Mouse (Mus musculus) thymus, adult 2 months (tissue): ENCODE data around the gene Kcnmb3. TPM values are rescaled to one million over a fixed set of nuclear protein-coding genes. Genes with fewer than 3 reads are reported as not detected.
"Not testable (repeated sequence)": the region's sequence is repeated elsewhere in the genome, so short reads cannot be mapped to it uniquely, and the experiment has no call there.

ENCODE experiments used
- DNase-seq: peaks from one replicate; pipeline ENCODE4 v3.0.0; 2021
- H3K27ac ChIP-seq: fragments of 200-500 bp; 2 replicates; pipeline ENCODE4 v1.5.1; 2012; ENCODE audit warnings: low read length, control low read depth; ENCODE audit not compliant: control insufficient read depth, insufficient read depth
- H3K27me3 ChIP-seq: fragments of 200-500 bp; 2 replicates; pipeline ENCODE4 v1.6.1; 2012; ENCODE audit warnings: mild to moderate bottlenecking, low read length, moderate library complexity, mixed read lengths; ENCODE audit not compliant: control insufficient read depth, insufficient read depth
- H3K36me3 ChIP-seq: fragments of 200-500 bp; 2 replicates; pipeline ENCODE4 v1.6.1; 2012; ENCODE audit warnings: mild to moderate bottlenecking, low read length, moderate library complexity; ENCODE audit not compliant: control insufficient read depth, insufficient read depth
- H3K4me1 ChIP-seq: fragments of 200-500 bp; replicated peaks from 2 replicates; pipeline ENCODE4 v1.6.1; 2012; ENCODE audit warnings: low read length; ENCODE audit not compliant: control insufficient read depth, insufficient read depth
- H3K4me3 ChIP-seq: fragments of 200-500 bp; 2 replicates; pipeline ENCODE4 v1.5.1; 2012; ENCODE audit warnings: mild to moderate bottlenecking, low read length, control low read depth, moderate library complexity; ENCODE audit not compliant: control insufficient read depth, insufficient read depth
- CTCF ChIP-seq: fragments of 200-500 bp; IDR thresholded peaks from 2 replicates; pipeline ENCODE4 v1.5.1; 2012; ENCODE audit warnings: mild to moderate bottlenecking, control low read depth, low read length, moderate library complexity, borderline replicate concordance; ENCODE audit not compliant: control insufficient read depth, poor library complexity, insufficient read depth; ENCODE audit errors: extremely low read depth
- POLR2A ChIP-seq: fragments of 200-500 bp; IDR thresholded peaks from 2 replicates; pipeline ENCODE4 v1.6.1; 2012; ENCODE audit warnings: mild to moderate bottlenecking, low read length, control low read depth, moderate library complexity; ENCODE audit not compliant: control insufficient read depth, poor library complexity, insufficient read depth; ENCODE audit errors: extremely low read depth
- WGBS: fragments of 180-500 bp; shearing (Covaris S2); methylation state at CpG from one replicate; pipeline ENCODE4 v1.1.7; 2018; 5-methylcytosine and 5-hydroxymethylcytosine counted together
- polyA plus RNA-seq: library from polyadenylated mRNA; depleted of rRNA; stranded (reverse); fragments of >200 nt; gene quantifications from 2 replicates; pipeline ENCODE4 v1.2.3, GENCODE M21; 2012; rRNA removed

The Kcnmb3 gene
- polyA plus RNA-seq, 1 experiment: 0.05 TPM

DNA sequence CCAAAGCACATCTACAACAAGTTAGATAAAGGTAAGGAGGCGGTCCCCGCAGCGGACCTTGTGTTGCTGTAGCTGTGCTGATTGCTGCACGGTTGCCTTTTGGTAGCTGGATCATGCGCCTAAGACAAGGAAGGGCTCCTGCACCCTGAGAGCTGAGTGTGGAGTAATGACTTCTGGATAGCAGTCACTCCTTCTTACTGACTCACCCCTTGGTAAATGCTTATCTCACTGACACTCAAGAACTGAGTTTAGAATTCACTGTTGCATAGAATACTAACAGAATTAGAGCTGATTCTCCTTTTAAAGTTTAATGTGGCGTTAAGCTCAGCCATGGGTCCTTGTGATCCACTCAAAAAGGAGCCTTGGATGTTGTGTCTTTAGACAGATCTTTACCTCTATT lies 54.7 kb downstream of the Kcnmb3 start:
- H3K27me3 ChIP-seq: no peaks in the 10 kb centered on the region
- DNase-seq: no peak
- H3K27ac ChIP-seq: no peak overlapping the region
- 95% methylated on average over 6 of the region's 6 CpGs for WGBS
- no peak overlapping the region for H3K4me3 ChIP-seq
- peaks cover 49% of the 10 kb centered on the region for H3K36me3 ChIP-seq
- H3K4me1 ChIP-seq: no peaks in the 10 kb centered on the region
- TF ChIP-seq POLR2A (no peak), CTCF (no peak)

GRCm38 (mm10) chr3:32436101-32436500 lies 55.9 kb downstream of the Kcnmb3 start:
- no peak for DNase-seq

GRCm38 (mm10) chr3:32434016-32434415 lies 58.0 kb downstream of the Kcnmb3 start:
- TF ChIP-seq POLR2A (no peak), CTCF (no peak)
- 85% methylated on average over 2 of the region's 2 CpGs for WGBS
- H3K4me1 ChIP-seq: no peaks in the 10 kb centered on the region

More at GRCm38 (mm10) chr3:32436101-32436500, 55.9 kb downstream of the Kcnmb3 start:
- Histone ChIP-seq H3K27me3 (no peaks in the 10 kb centered on the region), H3K36me3 (peaks cover 41% of the 10 kb centered on the region), H3K4me3 (no peak overlapping the region), H3K27ac (no peak overlapping the region), H3K4me1 (no peaks in the 10 kb centered on the region)
- no peak for TF ChIP-seq CTCF
- no peak for TF ChIP-seq POLR2A
- WGBS: 96% methylated on average over 11 of the region's 11 CpGs

DNA sequence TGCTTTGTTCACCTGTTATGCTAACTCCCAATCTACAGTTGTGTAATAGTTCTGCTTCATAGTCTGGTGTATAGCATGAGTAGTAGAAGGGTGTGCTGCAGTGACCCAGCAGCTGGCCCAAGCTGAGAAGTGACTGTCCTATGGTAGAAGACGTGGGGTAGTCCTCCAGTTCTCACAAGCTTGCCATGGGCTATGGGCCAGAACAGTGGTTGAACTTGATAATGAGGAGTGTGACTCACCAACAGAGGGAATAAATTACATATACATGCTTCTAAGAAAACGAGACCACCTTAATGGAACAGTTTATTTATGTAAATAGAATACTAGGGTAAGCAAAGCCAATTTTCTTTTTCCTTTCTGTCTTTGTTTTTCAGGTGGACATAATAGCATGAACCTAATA lies 61.6 kb downstream of the Kcnmb3 start:
- DNase-seq: no peak
- H3K36me3 ChIP-seq: no peaks in the 10 kb centered on the region
- no peaks in the 10 kb centered on the region for H3K4me1 ChIP-seq
- 87% methylated on average over 2 of the region's 2 CpGs for WGBS
- H3K27me3 ChIP-seq: no peaks in the 10 kb centered on the region
- TF ChIP-seq POLR2A: no peak
- no peak for TF ChIP-seq CTCF
- no peak overlapping the region for H3K4me3 ChIP-seq
- no peak overlapping the region for H3K27ac ChIP-seq

More at GRCm38 (mm10) chr3:32434016-32434415, 58.0 kb downstream of the Kcnmb3 start:
- Histone ChIP-seq H3K27me3 (no peaks in the 10 kb centered on the region), H3K27ac (no peak overlapping the region), H3K4me3 (no peak overlapping the region), H3K36me3 (peaks cover 21% of the 10 kb centered on the region)
- no peak for DNase-seq

- not testable (repeated sequence) for H3K27ac ChIP-seq, H3K4me1 ChIP-seq, H3K27me3 ChIP-seq, H3K36me3 ChIP-seq, H3K4me3 ChIP-seq, DNase-seq
Measured at GRCm38 (mm10) chr3:32429351-32429750, 62.7 kb downstream of the Kcnmb3 start.

- no peaks in the 10 kb centered on the region for H3K27me3 ChIP-seq
- H3K36me3 ChIP-seq: no peaks in the 10 kb centered on the region
- no peaks in the 10 kb centered on the region for H3K4me1 ChIP-seq
- DNase-seq: no peak
- H3K27ac ChIP-seq: no peak overlapping the region
- WGBS: 95% methylated on average over 4 of the region's 4 CpGs
- TF ChIP-seq CTCF (no peak), POLR2A (no peak)
- H3K4me3 ChIP-seq: no peak overlapping the region
Measured at GRCm38 (mm10) chr3:32428921-32429320, 63.1 kb downstream of the Kcnmb3 start.

GRCm38 (mm10) chr3:32428361-32428760 lies 63.7 kb downstream of the Kcnmb3 start:
- TF ChIP-seq CTCF: no peak
- TF ChIP-seq POLR2A: no peak
- H3K36me3 ChIP-seq: no peaks in the 10 kb centered on the region
- H3K4me3 ChIP-seq: no peak overlapping the region
- no peaks in the 10 kb centered on the region for H3K4me1 ChIP-seq
- no peaks in the 10 kb centered on the region for H3K27me3 ChIP-seq
- no peak overlapping the region for H3K27ac ChIP-seq
- DNase-seq: no peak
- WGBS: 99% methylated on average over 3 of the region's 3 CpGs

GRCm38 (mm10) chr3:32427695-32428094 lies 64.3 kb downstream of the Kcnmb3 start:
- no peak for TF ChIP-seq CTCF
- no peak for TF ChIP-seq POLR2A
- 37% methylated on average over 4 of the region's 4 CpGs for WGBS
- Histone ChIP-seq H3K36me3 (no peaks in the 10 kb centered on the region), H3K4me3 (no peak overlapping the region), H3K27ac (no peak overlapping the region), H3K27me3 (no peaks in the 10 kb centered on the region), H3K4me1 (no peaks in the 10 kb centered on the region)
- DNase-seq: no peak

Other genes with a start within 250 kb of the Kcnmb3 start
- gene Zmat3, start 126.2 kb downstream of the Kcnmb3 start, polyA plus RNA-seq: 9.0 and 10.1 TPM in 2 replicates
- 9.4 and 10.2 TPM in 2 replicates for gene Pik3ca, start 94.6 kb downstream of the Kcnmb3 start, polyA plus RNA-seq
- 27.6 and 33.5 TPM in 2 replicates for gene Zfp639, start 18.0 kb upstream of the Kcnmb3 start, polyA plus RNA-seq
- 7.2 and 9.6 TPM in 2 replicates for gene Mfn1, start 37.2 kb upstream of the Kcnmb3 start, polyA plus RNA-seq
- 35.1 and 42.2 TPM in 2 replicates for gene Gnb4, start 124.4 kb upstream of the Kcnmb3 start, polyA plus RNA-seq
- gene Actl6a, start 214.1 kb upstream of the Kcnmb3 start, polyA plus RNA-seq: 33.9 and 35.3 TPM in 2 replicates
- gene Ndufb5, start 244.8 kb upstream of the Kcnmb3 start, polyA plus RNA-seq: 174 and 220 TPM in 2 replicates
- 2.0 and 3.0 TPM in 2 replicates for gene Mrpl47, start 245.4 kb upstream of the Kcnmb3 start, polyA plus RNA-seq